Mouse (Mus musculus): Measurements from ENCODE around the gene Kiss1. TPM values are rescaled to one million over a fixed set of nuclear protein-coding genes. Genes with fewer than 3 reads are reported as not detected.
A peak's percentile ranks its signal among the peaks of the same experiment; 100 is the strongest.

The Kiss1 gene
- polyA plus RNA-seq, 1 experiment = not detected

GRCm38 (mm10) chr1:133363276-133364021 lies 41.8 kb downstream of the Kiss1 start, which contains the start of gene Etnk2:
TSS of gene Etnk2 (plus strand) at chr1:133363572.
- TF ChIP-seq POLR2A (IDR thresholded peaks at IDR 0.05; ENCODE audit: insufficient read depth, low read depth, low read length) (no peak), CTCF (IDR thresholded peaks at IDR 0.05; ENCODE audit: insufficient read depth, low read depth, low read length) (no peak)
- peak within 1 kb of the TSS; percentile 49 for H3K4me3 ChIP-seq (ENCODE audit: insufficient read depth, low read depth, low read length)
- H3K4me1 ChIP-seq (ENCODE audit: control insufficient read depth, insufficient read depth, low read length) = peaks cover 21% of the 10 kb centered on the region
- no peak within 1 kb of the TSS for H3K27ac ChIP-seq (ENCODE audit: insufficient read depth, low read depth, low read length)
- under 1% methylated on average over 51 of the region's 52 CpGs for WGBS

GRCm38 (mm10) chr1:133364022-133364630 lies 42.5 kb downstream of the Kiss1 start:
- WGBS = 8% methylated on average over 27 of the region's 27 CpGs
- Histone ChIP-seq H3K4me3 (ENCODE audit: insufficient read depth, low read depth, low read length) (peak overlapping the region; percentile 49), H3K27ac (ENCODE audit: insufficient read depth, low read depth, low read length) (no peak overlapping the region), H3K4me1 (ENCODE audit: control insufficient read depth, insufficient read depth, low read length) (peaks cover 27% of the 10 kb centered on the region)
- TF ChIP-seq POLR2A (IDR thresholded peaks at IDR 0.05; ENCODE audit: insufficient read depth, low read depth, low read length) (no peak), CTCF (IDR thresholded peaks at IDR 0.05; ENCODE audit: insufficient read depth, low read depth, low read length) (no peak)

GRCm38 (mm10) chr1:133364890-133365289 lies 43.2 kb downstream of the Kiss1 start:
- no peak overlapping the region for H3K27ac ChIP-seq (ENCODE audit: insufficient read depth, low read depth, low read length)
- H3K4me3 ChIP-seq (ENCODE audit: insufficient read depth, low read depth, low read length) = no peak overlapping the region
- peaks cover 28% of the 10 kb centered on the region for H3K4me1 ChIP-seq (ENCODE audit: control insufficient read depth, insufficient read depth, low read length)
- TF ChIP-seq POLR2A (IDR thresholded peaks at IDR 0.05; ENCODE audit: insufficient read depth, low read depth, low read length) = no peak
- TF ChIP-seq CTCF (IDR thresholded peaks at IDR 0.05; ENCODE audit: insufficient read depth, low read depth, low read length) = no peak
- WGBS = 78% methylated on average over 2 of the region's 2 CpGs

- no peak overlapping the region for H3K27ac ChIP-seq (ENCODE audit: insufficient read depth, low read depth, low read length)
- TF ChIP-seq POLR2A (IDR thresholded peaks at IDR 0.05; ENCODE audit: insufficient read depth, low read depth, low read length) (no peak), CTCF (IDR thresholded peaks at IDR 0.05; ENCODE audit: insufficient read depth, low read depth, low read length) (no peak)
- WGBS = 71% methylated on average over 10 of the region's 10 CpGs
- H3K4me1 ChIP-seq (ENCODE audit: control insufficient read depth, insufficient read depth, low read length) = peaks cover 28% of the 10 kb centered on the region
- no peak overlapping the region for H3K4me3 ChIP-seq (ENCODE audit: insufficient read depth, low read depth, low read length)
Observed at GRCm38 (mm10) chr1:133366951-133367605, 45.4 kb downstream of the Kiss1 start.

GRCm38 (mm10) chr1:133367606-133368488 lies 46.2 kb downstream of the Kiss1 start:
- no peak overlapping the region for H3K27ac ChIP-seq (ENCODE audit: insufficient read depth, low read depth, low read length)
- TF ChIP-seq CTCF (IDR thresholded peaks at IDR 0.05; ENCODE audit: insufficient read depth, low read depth, low read length) = no peak
- no peak for TF ChIP-seq POLR2A (IDR thresholded peaks at IDR 0.05; ENCODE audit: insufficient read depth, low read depth, low read length)
- 39% methylated on average over 11 of the region's 11 CpGs for WGBS
- no peak overlapping the region for H3K4me3 ChIP-seq (ENCODE audit: insufficient read depth, low read depth, low read length)
- peaks cover 28% of the 10 kb centered on the region for H3K4me1 ChIP-seq (ENCODE audit: control insufficient read depth, insufficient read depth, low read length)

GRCm38 (mm10) chr1:133368644-133369043 lies 47.0 kb downstream of the Kiss1 start:
- TF ChIP-seq CTCF (IDR thresholded peaks at IDR 0.05; ENCODE audit: insufficient read depth, low read depth, low read length) (no peak), POLR2A (IDR thresholded peaks at IDR 0.05; ENCODE audit: insufficient read depth, low read depth, low read length) (no peak)
- Histone ChIP-seq H3K4me1 (ENCODE audit: control insufficient read depth, insufficient read depth, low read length) (peaks cover 23% of the 10 kb centered on the region), H3K4me3 (ENCODE audit: insufficient read depth, low read depth, low read length) (no peak overlapping the region), H3K27ac (ENCODE audit: insufficient read depth, low read depth, low read length) (no peak overlapping the region)
- 80% methylated on average over 10 of the region's 10 CpGs for WGBS

GRCm38 (mm10) chr1:133370352-133370751 lies 48.7 kb downstream of the Kiss1 start:
- H3K4me1 ChIP-seq (ENCODE audit: control insufficient read depth, insufficient read depth, low read length) = peaks cover 16% of the 10 kb centered on the region
- TF ChIP-seq CTCF (IDR thresholded peaks at IDR 0.05; ENCODE audit: insufficient read depth, low read depth, low read length) (no peak), POLR2A (IDR thresholded peaks at IDR 0.05; ENCODE audit: insufficient read depth, low read depth, low read length) (no peak)
- no peak overlapping the region for H3K27ac ChIP-seq (ENCODE audit: insufficient read depth, low read depth, low read length)
- H3K4me3 ChIP-seq (ENCODE audit: insufficient read depth, low read depth, low read length) = no peak overlapping the region
- WGBS = 91% methylated on average over 4 of the region's 4 CpGs

GRCm38 (mm10) chr1:133371431-133371830 lies 49.8 kb downstream of the Kiss1 start:
- H3K27ac ChIP-seq (ENCODE audit: insufficient read depth, low read depth, low read length) = no peak overlapping the region
- TF ChIP-seq CTCF (IDR thresholded peaks at IDR 0.05; ENCODE audit: insufficient read depth, low read depth, low read length) = no peak
- TF ChIP-seq POLR2A (IDR thresholded peaks at IDR 0.05; ENCODE audit: insufficient read depth, low read depth, low read length) = no peak
- H3K4me1 ChIP-seq (ENCODE audit: control insufficient read depth, insufficient read depth, low read length) = peaks cover 16% of the 10 kb centered on the region
- 94% methylated on average over 6 of the region's 6 CpGs for WGBS
- H3K4me3 ChIP-seq (ENCODE audit: insufficient read depth, low read depth, low read length) = no peak overlapping the region
